Mouse (Mus musculus) midbrain, embryonic 11.5 days (tissue): Measurements from ENCODE around the gene Ifit1. TPM values are rescaled to one million over a fixed set of nuclear protein-coding genes. Genes with fewer than 3 reads are reported as not detected.
"Not testable (repeated sequence)": the region's sequence is repeated elsewhere in the genome, so short reads cannot be mapped to it uniquely, and the experiment has no call there.

ENCODE experiments used
- ATAC-seq: fragments of 200-750 bp; cut with Nextera tagmentation; 2 replicates; pipeline ENCODE4 v1.8.0; 2017; ENCODE audit warnings: moderate TSS enrichment, moderate library complexity; ENCODE audit not compliant: low FRiP score
- DNase-seq: peaks from one replicate; pipeline ENCODE4 v3.0.0; 2015; ENCODE audit warnings: low spot score; ENCODE audit errors: missing footprints
- H3K27ac ChIP-seq: fragments of 300-500 bp; sonication (generic); 2 replicates; pipeline ENCODE4 v1.5.1; 2014; ENCODE audit warnings: low read depth, low read length
- H3K27me3 ChIP-seq: fragments of 300-500 bp; sonication (generic); 2 replicates; pipeline ENCODE4 v1.6.1; 2014; ENCODE audit warnings: mild to moderate bottlenecking, low read length, moderate library complexity, mixed read lengths; ENCODE audit not compliant: control insufficient read depth, insufficient read depth
- H3K36me3 ChIP-seq: fragments of 300-500 bp; sonication (generic); 2 replicates; pipeline ENCODE4 v1.6.1; 2014; ENCODE audit warnings: mild to moderate bottlenecking, low read length, moderate library complexity, mixed read lengths; ENCODE audit not compliant: control insufficient read depth, insufficient read depth
- H3K4me1 ChIP-seq: fragments of 300-500 bp; sonication (generic); 2 replicates; pipeline ENCODE4 v1.6.1; 2014; ENCODE audit warnings: low read length; ENCODE audit not compliant: control insufficient read depth, insufficient read depth
- H3K4me2 ChIP-seq: fragments of 300-500 bp; sonication (generic); 2 replicates; pipeline ENCODE4 v1.6.1; 2014; ENCODE audit warnings: mild to moderate bottlenecking, moderate library complexity
- H3K4me3 ChIP-seq: fragments of 300-500 bp; sonication (generic); 2 replicates; pipeline ENCODE4 v1.5.1; 2014; ENCODE audit warnings: low read depth, low read length
- H3K9ac ChIP-seq: fragments of 300-500 bp; sonication (generic); 2 replicates; pipeline ENCODE4 v1.6.1; 2014; ENCODE audit warnings: low read length
- H3K9me3 ChIP-seq: fragments of 300-500 bp; sonication (generic); 2 replicates; pipeline ENCODE4 v1.6.1; 2016; ENCODE audit warnings: low read length; ENCODE audit not compliant: control insufficient read depth
- WGBS: fragments of 180-500 bp; shearing (Covaris S2); extraction: QIAGEN DNeasy Blood & Tissue Kit; methylation state at CpG from one replicate; pipeline ENCODE4 v1.1.7; 2014; 5-methylcytosine and 5-hydroxymethylcytosine counted together
- polyA plus RNA-seq: library from polyadenylated mRNA; unstranded; fragments of >200 nt; fragmentation: Nextera tagmentation; extraction: Ambion mirVana; gene quantifications from 2 replicates; pipeline ENCODE4 v1.2.1, GENCODE M21; 2014

The Ifit1 gene
- polyA plus RNA-seq, 1 experiment from 2014 or later = 0.36 TPM

DNA sequence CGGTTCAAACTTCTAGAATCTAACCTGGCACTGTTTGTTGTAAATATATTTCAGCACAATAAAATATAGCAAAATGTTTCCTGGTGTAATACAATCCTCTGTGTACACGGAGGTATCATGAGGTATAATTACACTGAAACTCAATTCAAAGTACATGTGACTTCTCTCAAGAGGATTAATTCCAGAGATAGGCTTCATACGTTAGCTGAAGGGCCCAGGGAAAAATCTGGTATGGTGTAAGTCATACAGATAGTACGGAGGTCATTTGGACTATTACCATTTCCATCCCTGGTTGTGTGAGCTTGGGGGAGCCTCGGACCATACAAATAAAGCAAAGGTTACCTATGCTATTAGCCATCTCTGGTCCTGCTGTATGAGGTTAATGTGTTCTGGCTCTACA lies 1.9 kb downstream of the Ifit1 start:
- H3K9ac ChIP-seq = no peak overlapping the region
- no peaks in the 10 kb centered on the region for H3K36me3 ChIP-seq
- H3K4me2 ChIP-seq = no peak overlapping the region
- H3K27ac ChIP-seq = no peak overlapping the region
- no peaks in the 10 kb centered on the region for H3K27me3 ChIP-seq
- DNase-seq = no peak
- no peak overlapping the region for H3K4me3 ChIP-seq
- WGBS = 76% methylated on average over 5 of the region's 5 CpGs
- H3K9me3 ChIP-seq = no peaks in the 10 kb centered on the region
- no peaks in the 10 kb centered on the region for H3K4me1 ChIP-seq
- no peak for ATAC-seq

DNA sequence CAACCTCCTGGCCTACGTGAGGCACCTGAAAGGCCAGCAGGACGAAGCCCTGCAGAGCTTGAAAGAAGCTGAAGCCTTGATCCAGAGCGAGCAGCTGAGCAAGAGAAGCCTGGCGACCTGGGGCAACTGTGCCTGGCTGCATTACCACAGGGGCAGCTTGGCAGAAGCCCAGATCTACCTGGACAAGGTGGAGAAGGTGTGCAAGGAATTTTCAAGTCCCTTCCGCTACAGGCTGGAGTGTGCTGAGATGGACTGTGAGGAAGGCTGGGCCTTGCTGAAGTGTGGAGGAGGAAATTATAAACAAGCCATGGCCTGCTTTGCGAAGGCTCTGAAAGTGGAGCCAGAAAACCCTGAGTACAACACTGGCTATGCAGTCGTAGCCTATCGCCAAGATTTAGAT lies 7.0 kb downstream of the Ifit1 start:
- ATAC-seq = not testable (repeated sequence)

GRCm38 (mm10) chr19:34650276-34650675 lies 9.6 kb downstream of the Ifit1 start:
- Histone ChIP-seq H3K36me3 (no peaks in the 10 kb centered on the region), H3K9ac (no peak overlapping the region), H3K4me1 (no peaks in the 10 kb centered on the region), H3K4me2 (no peak overlapping the region), H3K9me3 (no peaks in the 10 kb centered on the region), H3K4me3 (no peak overlapping the region), H3K27ac (no peak overlapping the region), H3K27me3 (no peaks in the 10 kb centered on the region)
- DNase-seq (no peak), ATAC-seq (no peak)
- 90% methylated on average over 3 of the region's 3 CpGs for WGBS

More for the DNA sequence above, 7.0 kb downstream of the Ifit1 start:
- not testable (repeated sequence) for H3K4me2 ChIP-seq, H3K36me3 ChIP-seq, H3K27ac ChIP-seq, H3K4me3 ChIP-seq, H3K9me3 ChIP-seq, H3K4me1 ChIP-seq, H3K27me3 ChIP-seq, DNase-seq, H3K9ac ChIP-seq
- 92% methylated on average over 8 of the region's 8 CpGs for WGBS

GRCm38 (mm10) chr19:34650997-34651396 lies 10.3 kb downstream of the Ifit1 start:
- H3K4me2 ChIP-seq = no peak overlapping the region
- no peak overlapping the region for H3K4me3 ChIP-seq
- DNase-seq (no peak), ATAC-seq (no peak)
- WGBS = 85% methylated on average over 6 of the region's 6 CpGs
- H3K9me3 ChIP-seq = no peaks in the 10 kb centered on the region
- no peaks in the 10 kb centered on the region for H3K4me1 ChIP-seq
- no peaks in the 10 kb centered on the region for H3K27me3 ChIP-seq
- no peak overlapping the region for H3K27ac ChIP-seq
- no peaks in the 10 kb centered on the region for H3K36me3 ChIP-seq
- no peak overlapping the region for H3K9ac ChIP-seq

- H3K36me3 ChIP-seq = no peaks in the 10 kb centered on the region
- ATAC-seq = no peak
Observed at GRCm38 (mm10) chr19:34655227-34655805, 14.6 kb downstream of the Ifit1 start.

DNA sequence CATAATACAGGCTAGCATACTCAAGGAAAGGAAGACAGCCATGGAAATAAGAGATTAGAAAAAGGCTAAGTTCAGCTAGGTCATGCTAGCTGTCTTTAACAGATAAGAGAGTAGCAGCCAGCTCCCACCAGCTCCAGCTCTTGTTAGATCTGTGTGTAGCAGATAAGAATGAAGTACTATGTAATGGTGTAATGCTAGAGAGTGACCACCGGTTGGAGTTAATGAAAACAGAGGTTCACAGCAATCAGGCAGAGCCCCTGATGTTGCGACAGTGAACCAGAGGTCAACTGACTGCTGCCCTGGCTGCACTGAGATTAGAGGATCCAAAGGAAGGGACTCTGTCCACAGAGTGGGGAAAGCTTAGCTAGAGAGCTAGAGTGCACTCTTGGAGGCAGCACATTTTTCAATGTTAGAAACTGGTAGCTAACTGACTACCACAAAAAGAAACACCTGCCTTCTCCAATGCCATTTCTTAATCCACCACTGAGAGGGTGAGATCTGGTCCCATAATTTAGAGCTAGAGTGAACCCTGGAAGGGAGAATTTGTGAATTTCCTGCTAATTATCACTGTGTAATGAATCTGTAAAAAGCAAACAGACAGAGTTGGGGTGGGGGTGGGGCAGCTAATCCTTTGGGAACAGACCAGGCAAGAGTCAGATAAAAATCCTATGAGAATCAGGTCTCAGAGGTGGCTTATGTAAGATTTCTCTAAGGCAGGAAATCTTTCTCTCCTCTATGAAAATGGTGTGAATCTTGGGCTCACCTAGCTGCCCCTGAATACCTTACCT lies 16.0 kb downstream of the Ifit1 start:
- DNase-seq (no peak), ATAC-seq (peak; percentile 83)
- Histone ChIP-seq H3K9me3 (no peaks in the 10 kb centered on the region), H3K4me2 (no peak overlapping the region), H3K4me1 (no peaks in the 10 kb centered on the region), H3K9ac (no peak overlapping the region), H3K27me3 (no peaks in the 10 kb centered on the region), H3K27ac (no peak overlapping the region; the same call in 1 of the 2 replicates), H3K36me3 (no peaks in the 10 kb centered on the region), H3K4me3 (no peak overlapping the region)
- 19% methylated on average over 2 of the region's 2 CpGs for WGBS

More at GRCm38 (mm10) chr19:34655227-34655805, 14.6 kb downstream of the Ifit1 start:
- Histone ChIP-seq H3K4me2 (no peak overlapping the region), H3K9me3 (no peaks in the 10 kb centered on the region), H3K4me3 (no peak overlapping the region), H3K27me3 (no peaks in the 10 kb centered on the region), H3K27ac (no peak overlapping the region), H3K9ac (no peak overlapping the region), H3K4me1 (no peaks in the 10 kb centered on the region)
- WGBS = 90% methylated on average over 10 of the region's 10 CpGs
- DNase-seq = no peak

DNA sequence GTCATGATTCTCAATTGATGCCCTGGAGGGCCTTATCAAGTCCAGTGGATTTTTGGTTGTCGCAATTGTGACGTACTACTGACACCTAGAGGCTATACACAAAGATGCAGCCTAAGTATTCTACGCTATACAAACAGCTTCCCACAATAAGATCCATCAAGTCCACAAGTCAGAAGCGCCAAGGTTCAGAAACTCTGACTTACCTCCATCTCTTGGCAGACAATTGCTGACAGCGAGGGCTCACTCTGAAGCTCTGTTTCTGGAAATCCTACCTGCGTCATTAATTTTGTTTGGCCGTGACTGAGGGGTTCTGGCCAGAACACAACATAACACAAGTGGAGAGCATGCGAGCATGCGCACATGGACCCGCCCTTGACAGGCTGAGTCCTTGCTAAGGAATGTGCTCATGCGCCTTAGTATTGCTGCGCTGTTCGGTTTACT lies 21.4 kb downstream of the Ifit1 start:
- WGBS = 17% methylated on average over 13 of the region's 13 CpGs
- Histone ChIP-seq H3K36me3 (no peaks in the 10 kb centered on the region), H3K4me2 (peak overlapping the region; percentile 36), H3K9me3 (no peaks in the 10 kb centered on the region), H3K27me3 (no peaks in the 10 kb centered on the region), H3K9ac (no peak overlapping the region), H3K4me3 (peak overlapping the region; percentile 19; the same call in 1 of the 2 replicates), H3K4me1 (no peaks in the 10 kb centered on the region), H3K27ac (no peak overlapping the region)
- DNase-seq (peak; percentile 95), ATAC-seq (peak; percentile 91)

GRCm38 (mm10) chr19:34662740-34663139 lies 22.1 kb downstream of the Ifit1 start:
- DNase-seq (no peak), ATAC-seq (no peak)
- no peak overlapping the region for H3K4me2 ChIP-seq
- no peaks in the 10 kb centered on the region for H3K27me3 ChIP-seq
- no peaks in the 10 kb centered on the region for H3K36me3 ChIP-seq
- 61% methylated on average over 5 of the region's 5 CpGs for WGBS
- H3K9me3 ChIP-seq = no peaks in the 10 kb centered on the region
- no peak overlapping the region for H3K4me3 ChIP-seq
- no peaks in the 10 kb centered on the region for H3K4me1 ChIP-seq
- H3K27ac ChIP-seq = no peak overlapping the region
- H3K9ac ChIP-seq = no peak overlapping the region

DNA sequence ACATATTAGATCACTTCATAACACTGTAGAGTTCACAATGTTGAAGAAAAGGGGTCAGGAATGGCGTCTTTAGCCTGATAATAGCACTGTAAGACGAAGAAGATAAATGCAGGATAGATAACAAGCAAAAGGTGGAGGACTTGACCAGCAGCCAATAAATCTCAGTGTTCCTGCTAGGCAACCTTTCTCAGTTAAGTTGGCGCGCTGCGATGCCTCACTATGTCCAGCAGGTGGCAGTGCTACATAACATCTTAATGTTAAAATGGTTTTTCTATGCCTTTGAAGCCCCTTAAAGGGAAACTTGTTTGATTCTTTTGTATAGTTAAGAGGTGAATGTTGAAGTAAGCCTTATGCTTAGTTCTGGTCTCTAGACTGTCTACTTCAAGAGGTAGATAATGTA lies 25.5 kb downstream of the Ifit1 start:
- DNase-seq (peak; percentile 97), ATAC-seq (no peak)
- H3K4me2 ChIP-seq = no peak overlapping the region
- H3K27me3 ChIP-seq = no peaks in the 10 kb centered on the region
- H3K4me1 ChIP-seq = no peaks in the 10 kb centered on the region
- no peaks in the 10 kb centered on the region for H3K9me3 ChIP-seq
- no peak overlapping the region for H3K9ac ChIP-seq
- no peak overlapping the region for H3K27ac ChIP-seq
- WGBS = 2% methylated on average over 5 of the region's 5 CpGs
- H3K36me3 ChIP-seq = no peaks in the 10 kb centered on the region
- H3K4me3 ChIP-seq = no peak overlapping the region
